In genomic region chr12:79211447-79211846, GRCm38 (mm10) we compare ENCODE assay signal across 28 mouse cellular contexts. TPM values are rescaled to one million over a fixed set of nuclear protein-coding genes. Genes with fewer than 3 reads are reported as not detected.
DNase-seq lines count a peak whose midpoint lies in the region; ATAC-seq and TF ChIP-seq lines count a peak whose summit lies in the region.
"Had no signal": no experiment of that assay in that cellular context is flagged by ENCODE, and none has a peak within 500 bp of the region (broad histone marks: within the 10 kb centered on the region; RNA-seq: fewer than 3 reads in every experiment).

No protein-coding gene starts in this region.

- H3K4me1 ChIP-seq in intestine, postnatal 0 days (replicated peaks; ENCODE audit: control insufficient read depth, insufficient read depth, low read length), result no peaks in the 10 kb centered on the region
- no peaks in the 10 kb centered on the region for H3K4me1 ChIP-seq in stomach, embryonic 16.5 days (ENCODE audit: control insufficient read depth, insufficient read depth, low read length)
- 0 out of 2 replicates have a peak, but pooled peaks cover 2% of the 10 kb centered on the region for H3K4me1 ChIP-seq in liver, embryonic 11.5 days (replicated peaks; ENCODE audit: control insufficient read depth, insufficient read depth, low read length)
- H3K4me1 ChIP-seq: embryonic facial prominence, embryonic 12.5 days; embryonic facial prominence, embryonic 15.5 days had no signal

- H3K27ac ChIP-seq in intestine, postnatal 0 days (ENCODE audit: low read depth, low read length), result no peak overlapping the region
- peak overlapping the region; percentile 25; the same call in 1 of the 2 replicates for H3K27ac ChIP-seq in stomach, embryonic 16.5 days (ENCODE audit: low read length)
- no peak overlapping the region for H3K27ac ChIP-seq in liver, embryonic 11.5 days (ENCODE audit: low read depth, low read length)
- H3K27ac ChIP-seq: embryonic facial prominence, embryonic 12.5 days; embryonic facial prominence, embryonic 15.5 days; forebrain, embryonic 12.5 days; forebrain, embryonic 15.5 days; heart, embryonic 15.5 days; hindbrain, embryonic 10.5 days; hindbrain, embryonic 13.5 days had no signal

- H3K4me2 ChIP-seq in intestine, postnatal 0 days (replicated peaks; ENCODE audit: low read depth), result peak overlapping the region; percentile 33
- no peak overlapping the region for H3K4me2 ChIP-seq in stomach, embryonic 16.5 days (ENCODE audit: low read depth, low read length)
- H3K4me2 ChIP-seq in liver, embryonic 11.5 days, result no peak overlapping the region
- H3K4me2 ChIP-seq: embryonic facial prominence, embryonic 12.5 days; embryonic facial prominence, embryonic 15.5 days; forebrain, embryonic 12.5 days; forebrain, embryonic 15.5 days; heart, embryonic 12.5 days; heart, embryonic 15.5 days; hindbrain, embryonic 13.5 days had no signal

- H3K9me3 ChIP-seq in intestine, postnatal 0 days (ENCODE audit: control insufficient read depth), result no peaks in the 10 kb centered on the region
- no peaks in the 10 kb centered on the region for H3K9me3 ChIP-seq in stomach, embryonic 16.5 days (replicated peaks; ENCODE audit: control insufficient read depth, low read length)
- no peaks in the 10 kb centered on the region for H3K9me3 ChIP-seq in liver, embryonic 11.5 days (ENCODE audit: control insufficient read depth, low read length)
- H3K9me3 ChIP-seq: embryonic facial prominence, embryonic 12.5 days; embryonic facial prominence, embryonic 15.5 days; forebrain, embryonic 12.5 days; forebrain, embryonic 15.5 days; heart, embryonic 12.5 days; heart, embryonic 15.5 days; hindbrain, embryonic 10.5 days; hindbrain, embryonic 13.5 days had no signal

- no peaks in the 10 kb centered on the region for H3K36me3 ChIP-seq in intestine, postnatal 0 days (ENCODE audit: control insufficient read depth, insufficient read depth)
- no peaks in the 10 kb centered on the region for H3K36me3 ChIP-seq in stomach, embryonic 16.5 days (ENCODE audit: control insufficient read depth, insufficient read depth, low read length)
- H3K36me3 ChIP-seq in liver, embryonic 11.5 days (ENCODE audit: control insufficient read depth, insufficient read depth, low read length), result no peaks in the 10 kb centered on the region
- H3K36me3 ChIP-seq: embryonic facial prominence, embryonic 12.5 days; embryonic facial prominence, embryonic 15.5 days; forebrain, embryonic 12.5 days; forebrain, embryonic 15.5 days; heart, embryonic 12.5 days; heart, embryonic 15.5 days; hindbrain, embryonic 10.5 days; hindbrain, embryonic 13.5 days had no signal

- ATAC-seq in intestine, postnatal 0 days, result peak; percentile 61; the same call in 1 of the 2 replicates
- no peak for ATAC-seq in stomach, embryonic 16.5 days (ENCODE audit: insufficient read depth, low FRiP score)
- ATAC-seq in liver, embryonic 11.5 days (replicated peaks; ENCODE audit: low FRiP score), result no peak
- ATAC-seq: activated CD4-positive, CD25-positive, alpha-beta regulatory T cell, adult 4 months; CD4-positive, CD25-positive, alpha-beta regulatory T cell, adult 4 months; forebrain, embryonic 15.5 days; hindbrain, embryonic 16.5 days had no signal

- H3K9ac ChIP-seq in intestine, postnatal 0 days (ENCODE audit: low read depth, low read length), result no peak overlapping the region
- H3K9ac ChIP-seq in stomach, embryonic 16.5 days (ENCODE audit: low read length), result no peak overlapping the region
- no peak overlapping the region for H3K9ac ChIP-seq in liver, embryonic 11.5 days (ENCODE audit: low read depth, low read length)
- H3K9ac ChIP-seq: embryonic facial prominence, embryonic 12.5 days; embryonic facial prominence, embryonic 15.5 days; forebrain, embryonic 12.5 days; forebrain, embryonic 15.5 days; heart, embryonic 12.5 days; heart, embryonic 15.5 days; hindbrain, embryonic 13.5 days had no signal

- no peak for TF ChIP-seq CTCF in intestine, postnatal 0 days (IDR thresholded peaks at IDR 0.05; ENCODE audit: low read depth)

- H3K27me3 ChIP-seq in intestine, postnatal 0 days (replicated peaks; ENCODE audit: control insufficient read depth, insufficient read depth, low read length), result no peaks in the 10 kb centered on the region
- no peaks in the 10 kb centered on the region for H3K27me3 ChIP-seq in stomach, embryonic 16.5 days (ENCODE audit: control insufficient read depth, insufficient read depth, low read length)
- 0 out of 2 replicates have a peak, but pooled peaks cover 4% of the 10 kb centered on the region for H3K27me3 ChIP-seq in liver, embryonic 11.5 days (replicated peaks; ENCODE audit: control insufficient read depth, insufficient read depth, low read length)
- H3K27me3 ChIP-seq: embryonic facial prominence, embryonic 12.5 days; embryonic facial prominence, embryonic 15.5 days; forebrain, embryonic 12.5 days; forebrain, embryonic 15.5 days; heart, embryonic 12.5 days; heart, embryonic 15.5 days had no signal

- DNase-seq in urinary bladder, postnatal 25 days (ENCODE audit: low spot score), result peak; percentile 15
- DNase-seq in urinary bladder, postnatal 4 days (ENCODE audit: low spot score in 2 of 2), result no peak
- no peak for DNase-seq in adrenal gland, postnatal 25 days
- DNase-seq in MN1 (ENCODE audit: low spot score), result no peak
- DNase-seq in liver, embryonic 11.5 days (ENCODE audit: low spot score), result no peak
- DNase-seq: adrenal gland, adult 8-10 months; adrenal gland, postnatal 36 days; cerebellum, adult 18-20 months; cerebellum, adult 9-11 months; cerebellum, postnatal 25 days; gastrocnemius, postnatal 25 days; heart, adult 18-20 months; heart, postnatal 10 days; heart, postnatal 36 days had no signal

- no peak overlapping the region for H3K4me3 ChIP-seq in intestine, postnatal 0 days (ENCODE audit: low read depth, low read length)
- H3K4me3 ChIP-seq in stomach, embryonic 16.5 days (replicated peaks; ENCODE audit: low read length), result no peak overlapping the region
- H3K4me3 ChIP-seq in liver, embryonic 11.5 days (ENCODE audit: low read depth, low read length), result no peak overlapping the region
- H3K4me3 ChIP-seq: embryonic facial prominence, embryonic 12.5 days; embryonic facial prominence, embryonic 15.5 days; forebrain, embryonic 12.5 days; forebrain, embryonic 15.5 days; heart, embryonic 12.5 days; heart, embryonic 15.5 days; hindbrain, embryonic 10.5 days; hindbrain, embryonic 13.5 days had no signal

- WGBS in intestine, postnatal 0 days, result 58% methylated on average over 8 of the region's 8 CpGs
- 72% methylated on average over 8 of the region's 8 CpGs for WGBS in stomach, embryonic 16.5 days
- 87% methylated on average over 8 of the region's 8 CpGs for WGBS in liver, embryonic 11.5 days

RNA-seq across cellular contexts. Expression of gene Rdh12, which starts 2.7 kb away (rescaled TPM):
- 0.24 and 0.44 TPM in 2 replicates for polyA plus RNA-seq in intestine, postnatal 0 days (2015; fragmentation: Nextera tagmentation; extraction: Ambion mirVana)
- polyA plus RNA-seq in stomach, embryonic 16.5 days (2015; fragmentation: Nextera tagmentation; extraction: Ambion mirVana), result 40.0 and 58.4 TPM in 2 replicates
- 0.57 and 0.82 TPM in 2 replicates for total RNA-seq in adrenal gland, postnatal 25 days (2021)
- polyA plus RNA-seq in liver, embryonic 11.5 days (2014; fragmentation: Nextera tagmentation; extraction: Ambion mirVana), result 0.58 and 0.62 TPM in 2 replicates
- total RNA-seq: gastrocnemius, adult 8-10 months; heart, postnatal 36 days had no signal

RNA-seq across cellular contexts. Expression of gene Rdh11, which starts 19.4 kb away (rescaled TPM):
- 10.4 and 11.6 TPM in 2 replicates for polyA plus RNA-seq in intestine, postnatal 0 days (2015; fragmentation: Nextera tagmentation; extraction: Ambion mirVana)
- polyA plus RNA-seq in stomach, embryonic 16.5 days (2015; fragmentation: Nextera tagmentation; extraction: Ambion mirVana), result 30.1 and 33.4 TPM in 2 replicates
- total RNA-seq in adrenal gland, postnatal 25 days (2021), result 28.7 and 30.6 TPM in 2 replicates
- polyA plus RNA-seq in liver, embryonic 11.5 days (2014; fragmentation: Nextera tagmentation; extraction: Ambion mirVana), result 28.6 and 32.8 TPM in 2 replicates

RNA-seq across cellular contexts. Expression of gene Vti1b, which starts 39.0 kb away (rescaled TPM):
- 142 and 144 TPM in 2 replicates for polyA plus RNA-seq in intestine, postnatal 0 days (2015; fragmentation: Nextera tagmentation; extraction: Ambion mirVana)
- polyA plus RNA-seq in stomach, embryonic 16.5 days (2015; fragmentation: Nextera tagmentation; extraction: Ambion mirVana), result 105 and 111 TPM in 2 replicates
- 97.2 and 122 TPM in 2 replicates for total RNA-seq in adrenal gland, postnatal 25 days (2021)
- 82.9 and 83.2 TPM in 2 replicates for polyA plus RNA-seq in liver, embryonic 11.5 days (2014; fragmentation: Nextera tagmentation; extraction: Ambion mirVana)

Comparison
In these comparisons a context has a peak if more than half of its experiments do, and no peak if none do; other contexts are left out.
1. RNA of gene Rdh12, which starts 2.7 kb away (polyA plus RNA-seq): 40.0 to 58.4 TPM in stomach, embryonic 16.5 days; 0.58 to 0.62 TPM in liver, embryonic 11.5 days and 0.24 to 0.44 TPM in intestine, postnatal 0 days; every median in the first group is over 10 times any median in the second.